Mouse (Mus musculus): ENCODE data around the gene Cpsf4l.

The Cpsf4l gene

GRCm38 (mm10) chr11:113699643-113700042 lies 10.2 kb downstream of the Cpsf4l start:
- DNase-seq (ENCODE audit: low read depth, low spot score): no peak

- no peak for DNase-seq (ENCODE audit: low read depth, low spot score)
Measured at GRCm38 (mm10) chr11:113698013-113698545, 11.7 kb downstream of the Cpsf4l start.

GRCm38 (mm10) chr11:113697571-113697970 lies 12.2 kb downstream of the Cpsf4l start:
- DNase-seq (ENCODE audit: low read depth, low spot score): no peak

GRCm38 (mm10) chr11:113691851-113692250 lies 18.0 kb downstream of the Cpsf4l start:
- no peak for DNase-seq (ENCODE audit: low read depth, low spot score)

GRCm38 (mm10) chr11:113691318-113691717 lies 18.5 kb downstream of the Cpsf4l start:
- DNase-seq (ENCODE audit: low read depth, low spot score): no peak

GRCm38 (mm10) chr11:113690506-113690905 lies 19.3 kb downstream of the Cpsf4l start:
- no peak for DNase-seq (ENCODE audit: low read depth, low spot score)

- no peak for DNase-seq (ENCODE audit: low read depth, low spot score)
Measured at GRCm38 (mm10) chr11:113687031-113687430, 22.8 kb downstream of the Cpsf4l start.

- DNase-seq (ENCODE audit: low read depth, low spot score): no peak
Measured at GRCm38 (mm10) chr11:113684707-113685426, 24.9 kb downstream of the Cpsf4l start.

GRCm38 (mm10) chr11:113683957-113684706 lies 25.7 kb downstream of the Cpsf4l start, which contains the start of the genes Fam104a and D11Wsu47e:
Fam104a (minus strand) TSS chr11:113684155.
D11Wsu47e (plus strand) TSS chr11:113684412.
- peak; percentile 96 for DNase-seq (ENCODE audit: low read depth, low spot score)

GRCm38 (mm10) chr11:113683627-113683956 lies 26.2 kb downstream of the Cpsf4l start:
- DNase-seq (ENCODE audit: low read depth, low spot score): no peak

- peak; percentile 18 for DNase-seq (ENCODE audit: low read depth, low spot score)
Measured at GRCm38 (mm10) chr11:113682897-113683626, 26.8 kb downstream of the Cpsf4l start.

- DNase-seq (ENCODE audit: low read depth, low spot score): no peak
Measured at GRCm38 (mm10) chr11:113681979-113682378, 27.8 kb downstream of the Cpsf4l start.

- no peak for DNase-seq (ENCODE audit: low read depth, low spot score)
Measured at GRCm38 (mm10) chr11:113680954-113681353, 28.9 kb downstream of the Cpsf4l start.

GRCm38 (mm10) chr11:113678373-113678772 lies 31.4 kb downstream of the Cpsf4l start:
- peak; percentile 23 for DNase-seq (ENCODE audit: low read depth, low spot score)

- no peak for DNase-seq (ENCODE audit: low read depth, low spot score)
Measured at GRCm38 (mm10) chr11:113677378-113677777, 32.4 kb downstream of the Cpsf4l start.

GRCm38 (mm10) chr11:113676847-113677246 lies 33.0 kb downstream of the Cpsf4l start:
- DNase-seq (ENCODE audit: low read depth, low spot score): peak; percentile 43

- DNase-seq (ENCODE audit: low read depth, low spot score): no peak
Measured at GRCm38 (mm10) chr11:113674595-113674994, 35.2 kb downstream of the Cpsf4l start.

GRCm38 (mm10) chr11:113673614-113674013 lies 36.2 kb downstream of the Cpsf4l start:
- DNase-seq (ENCODE audit: low read depth, low spot score): no peak

GRCm38 (mm10) chr11:113669711-113670110 lies 40.1 kb downstream of the Cpsf4l start:
- no peak for DNase-seq (ENCODE audit: low read depth, low spot score)

- no peak for DNase-seq (ENCODE audit: low read depth, low spot score)
Measured at GRCm38 (mm10) chr11:113668857-113669256, 41.0 kb downstream of the Cpsf4l start.

GRCm38 (mm10) chr11:113667704-113668103 lies 42.1 kb downstream of the Cpsf4l start:
- no peak for DNase-seq (ENCODE audit: low read depth, low spot score)

GRCm38 (mm10) chr11:113667122-113667521 lies 42.7 kb downstream of the Cpsf4l start:
- no peak for DNase-seq (ENCODE audit: low read depth, low spot score)
